Mouse (Mus musculus): ENCODE data around the gene Ly6g6e.

DNA sequence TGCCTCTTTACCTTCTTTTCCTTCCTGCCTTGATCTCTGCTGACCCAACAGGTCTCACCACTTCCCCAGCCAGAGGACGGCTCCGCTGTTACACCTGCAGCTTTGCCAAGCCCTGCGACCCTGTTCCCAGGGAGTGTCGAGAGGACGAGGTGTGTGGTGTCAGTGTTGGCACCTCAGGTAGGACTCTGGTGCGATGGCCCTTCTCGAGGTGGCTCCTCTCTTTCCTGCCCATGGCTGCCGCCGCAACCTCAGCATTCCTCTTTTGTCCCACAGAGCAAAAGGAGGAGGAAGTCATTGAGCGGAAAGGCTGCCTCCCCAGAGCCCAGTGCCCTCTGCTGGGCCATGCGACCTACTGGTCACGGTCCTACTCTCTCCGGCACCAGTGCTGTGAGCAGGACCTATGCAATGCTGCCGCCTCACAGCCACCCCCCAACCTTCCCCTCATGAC lies 1.1 kb downstream of the Ly6g6e start, which contains the start of gene Ly6g6d:
- no peak for TF ChIP-seq POLR2A (IDR thresholded peaks at IDR 0.05; ENCODE audit: borderline replicate concordance, extremely low read depth, insufficient read depth, insufficient read length, poor library complexity, severe bottlenecking)
- peak; percentile 37; the same call in 1 of the 2 replicates for TF ChIP-seq CTCF (IDR thresholded peaks at IDR 0.05; ENCODE audit: borderline replicate concordance, extremely low read depth, insufficient read depth, insufficient read length)

Data from brain, embryonic 14.5 days (tissue).